Mouse (Mus musculus): ENCODE data around the gene Abcd3.

The Abcd3 gene

DNA sequence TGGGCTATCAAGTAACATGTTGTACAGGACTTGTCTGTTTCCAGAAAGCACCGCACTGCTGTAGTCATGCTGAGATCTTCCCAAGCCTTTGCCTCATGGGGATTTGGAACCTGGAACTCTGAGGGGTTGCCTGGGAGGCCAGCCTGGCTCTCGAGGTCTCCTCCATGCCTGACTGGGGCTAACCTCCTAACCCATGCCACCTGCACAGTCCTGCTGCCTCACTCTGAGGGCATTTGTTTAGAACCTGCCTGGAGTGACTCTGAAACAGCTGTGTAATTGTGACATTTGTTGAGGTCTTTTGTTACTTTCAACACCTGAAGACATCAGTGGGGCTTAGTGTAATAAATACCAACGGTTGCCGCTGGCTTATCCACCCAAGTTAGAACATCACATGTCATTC lies 102.9 kb downstream of the Abcd3 start:
- no peak for DNase-seq (ENCODE audit: low spot score)

DNA sequence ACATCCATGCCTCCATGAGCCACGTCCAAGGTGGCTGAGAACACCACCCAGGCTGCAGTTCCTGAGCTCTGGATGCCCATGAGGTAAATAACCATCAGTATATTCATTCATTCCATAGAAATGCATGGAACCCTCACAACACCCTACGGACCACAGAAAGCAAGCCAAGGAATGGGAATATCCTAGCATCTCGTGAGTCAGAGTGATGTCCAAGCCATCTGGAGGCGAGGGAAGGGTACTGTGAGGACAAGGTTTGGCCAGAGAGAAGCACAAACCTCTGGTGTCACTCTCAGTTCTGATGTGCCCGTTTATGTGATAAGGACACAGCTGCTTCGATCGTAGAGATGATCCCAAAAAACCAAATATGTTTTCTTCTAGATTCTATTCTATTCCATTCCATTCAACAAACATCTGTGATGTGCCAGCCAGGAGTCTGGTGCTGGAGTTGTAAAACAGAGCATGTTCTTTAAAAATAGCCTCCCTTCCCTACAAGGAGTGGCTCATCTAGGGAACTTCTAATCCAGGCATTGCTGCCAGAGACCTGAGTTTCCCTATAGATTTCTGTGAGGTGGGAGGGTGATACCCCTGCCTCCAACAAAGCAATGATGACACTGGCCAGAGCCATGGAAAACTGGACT lies 104.1 kb downstream of the Abcd3 start:
- no peak for DNase-seq (ENCODE audit: low spot score)
